Mouse (Mus musculus): ENCODE data around the gene Enpp1.

The Enpp1 gene

GRCm38 (mm10) chr10:24595250-24596002 is 116.5 kb downstream of the Enpp1 start, which contains the start of gene Ccn2:
Gene Ccn2 (plus strand): TSS chr10:24595442.
- peak; percentile 57 for DNase-seq

GRCm38 (mm10) chr10:24593556-24593955 is 118.4 kb downstream of the Enpp1 start:
- DNase-seq = no peak

GRCm38 (mm10) chr10:24592969-24593368 is 119.0 kb downstream of the Enpp1 start:
- no peak for DNase-seq

- DNase-seq = no peak
Observed at GRCm38 (mm10) chr10:24592318-24592717, 119.6 kb downstream of the Enpp1 start.

- DNase-seq = no peak
Observed at GRCm38 (mm10) chr10:24591741-24592140, 120.2 kb downstream of the Enpp1 start.

- peak; percentile 69 for DNase-seq
Observed at GRCm38 (mm10) chr10:24591136-24591535, 120.8 kb downstream of the Enpp1 start.

GRCm38 (mm10) chr10:24590546-24590945 is 121.4 kb downstream of the Enpp1 start:
- DNase-seq = no peak

- DNase-seq = no peak
Observed at GRCm38 (mm10) chr10:24589238-24589637, 122.7 kb downstream of the Enpp1 start.

- no peak for DNase-seq
Observed at GRCm38 (mm10) chr10:24588824-24589223, 123.1 kb downstream of the Enpp1 start.
